Mouse (Mus musculus): ENCODE results near the gene Zbtb25. TPM values are rescaled to one million over a fixed set of nuclear protein-coding genes. Genes with fewer than 3 reads are reported as not detected.

Gene Zbtb25
- polyA plus RNA-seq, 1 experiment from 2014 or later: 4.4 TPM

DNA sequence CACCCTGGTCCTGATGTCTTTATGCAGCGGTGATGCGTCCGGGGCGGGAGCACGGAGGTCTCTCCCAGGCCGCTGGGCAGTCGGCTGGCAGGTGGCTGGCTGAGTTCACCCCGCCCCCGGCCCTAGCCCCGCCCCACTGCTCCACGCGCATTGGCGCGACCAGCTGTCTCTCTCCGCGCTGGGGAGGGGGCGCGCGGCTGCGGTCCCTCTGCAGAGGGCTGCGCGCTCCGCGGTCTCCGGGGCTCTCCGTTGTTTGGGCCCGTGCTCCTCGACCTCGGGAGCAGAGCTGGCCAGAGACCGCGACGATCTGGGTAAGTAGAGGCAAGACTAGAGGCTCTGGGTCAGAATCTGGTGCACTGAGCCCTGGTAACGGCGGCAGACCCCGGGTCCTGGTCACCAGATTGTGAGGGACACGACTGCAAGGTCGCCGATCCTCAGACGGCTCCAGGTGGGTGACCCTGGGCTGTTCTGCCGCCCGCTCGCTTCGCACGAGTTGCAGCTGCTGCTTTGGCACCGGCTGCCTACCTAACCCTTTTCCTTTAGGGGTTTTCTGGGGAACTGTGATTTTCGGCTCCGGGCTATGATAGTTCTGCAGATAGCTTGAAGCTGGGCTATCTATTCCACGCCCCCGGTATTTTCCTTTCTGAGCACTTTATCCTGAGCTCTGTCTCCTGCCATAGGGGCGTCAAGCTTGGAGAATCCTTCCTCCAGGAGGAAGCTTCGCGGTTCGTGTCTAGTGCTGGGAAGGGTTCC lies 44.5 kb downstream of the Zbtb25 start, which contains the start of gene Akap5:
Gene Akap5, plus strand, starts transcription at position 213 of the 753 bp plus-strand sequence.
- peaks cover 8% of the 10 kb centered on the region for H3K4me1 ChIP-seq (ENCODE audit: insufficient read depth)
- DNase-seq: peak; percentile 64

DNA sequence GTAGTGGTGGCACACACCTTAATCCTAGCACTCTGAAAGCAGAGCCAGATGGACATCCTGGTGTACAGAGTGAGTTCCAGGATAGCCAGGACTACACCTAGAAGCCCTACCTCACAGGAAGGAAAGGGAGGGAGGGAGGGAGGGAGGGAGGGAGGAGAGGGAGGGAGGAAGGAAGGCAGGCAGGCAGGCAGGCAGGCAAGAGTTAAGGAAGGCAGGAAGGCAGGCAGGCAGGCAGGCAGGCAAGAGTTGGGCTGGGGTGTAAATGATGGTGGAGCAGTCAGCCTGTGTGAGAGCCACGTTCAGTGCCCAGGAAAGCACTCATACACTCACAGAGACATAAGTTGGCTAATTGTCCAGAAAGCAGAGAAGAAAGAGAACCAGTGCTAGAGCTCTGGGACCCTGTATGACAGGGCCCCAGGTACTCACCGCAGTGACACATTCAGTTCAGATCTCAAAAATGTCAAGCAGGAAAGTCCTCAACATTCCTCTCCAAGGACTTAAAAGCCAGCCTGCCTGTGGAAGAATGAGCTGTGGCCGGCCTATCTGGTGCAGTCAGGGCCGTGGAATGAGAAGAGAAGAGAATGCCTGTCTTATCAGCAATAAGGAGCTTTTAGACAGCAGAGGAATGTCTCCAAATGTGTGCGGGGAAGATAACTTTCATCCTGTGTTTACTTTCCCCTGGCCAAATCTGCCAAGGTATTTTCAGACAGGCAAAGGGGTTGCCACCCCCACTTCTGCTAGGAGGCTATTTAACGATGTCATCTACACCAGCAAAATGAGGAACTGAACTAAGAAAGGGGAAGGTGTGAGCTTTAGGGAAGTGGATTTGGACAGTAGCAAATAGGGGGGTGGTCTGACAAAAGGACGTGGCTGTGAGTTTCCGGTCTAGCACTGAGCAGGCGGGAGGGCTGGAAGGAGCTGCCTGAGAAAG lies 50.9 kb downstream of the Zbtb25 start:
- no peaks in the 10 kb centered on the region for H3K9me3 ChIP-seq (ENCODE audit: low read length)
- H3K4me3 ChIP-seq (ENCODE audit: low read depth, low read length): 0 out of 2 replicates have a peak overlapping the region, but pooled peaks have one; percentile 9
- 14% methylated on average over 9 of the region's 9 CpGs for WGBS (ENCODE audit: insufficient replicate concordance)
- DNase-seq (peak; percentile 52), ATAC-seq (peak; percentile 87)
- peaks cover 17% of the 10 kb centered on the region for H3K4me1 ChIP-seq (ENCODE audit: insufficient read depth)
- TF ChIP-seq EP300 (IDR thresholded peaks at IDR 0.05; ENCODE audit: low read depth) (peak; percentile 91), CTCF (IDR thresholded peaks at IDR 0.05; ENCODE audit: low read depth) (no peak)
- no peaks in the 10 kb centered on the region for H3K27me3 ChIP-seq (ENCODE audit: insufficient read depth, low read length)
- H3K36me3 ChIP-seq (replicated peaks; ENCODE audit: insufficient read depth, low read length): peaks cover 42% of the 10 kb centered on the region
- peak overlapping the region; percentile 37 for H3K9ac ChIP-seq (replicated peaks)
- H3K27ac ChIP-seq (ENCODE audit: low read depth): peak overlapping the region; percentile 81
- H3K4me2 ChIP-seq (ENCODE audit: low read depth, low read length): peak overlapping the region; percentile 59

More for the DNA sequence above, 44.5 kb downstream of the Zbtb25 start, which contains the start of gene Akap5:
- peaks cover 22% of the 10 kb centered on the region for H3K36me3 ChIP-seq (replicated peaks; ENCODE audit: insufficient read depth, low read length)
- no peaks in the 10 kb centered on the region for H3K9me3 ChIP-seq (ENCODE audit: low read length)
- peak within 1 kb of the TSS; percentile 46 for H3K4me3 ChIP-seq (ENCODE audit: low read depth, low read length)
- peak; percentile 73 for ATAC-seq
- no peak for TF ChIP-seq CTCF (IDR thresholded peaks at IDR 0.05; ENCODE audit: low read depth)
- TF ChIP-seq EP300 (IDR thresholded peaks at IDR 0.05; ENCODE audit: low read depth): no peak
- 4% methylated on average over 53 of the region's 53 CpGs for WGBS (ENCODE audit: insufficient replicate concordance)
- peak within 1 kb of the TSS; percentile 79 for H3K4me2 ChIP-seq (ENCODE audit: low read depth, low read length)
- peak within 1 kb of the TSS; percentile 43; the same call in 1 of the 2 replicates for H3K9ac ChIP-seq (replicated peaks)
- H3K27ac ChIP-seq (ENCODE audit: low read depth): no peak within 1 kb of the TSS
- no peaks in the 10 kb centered on the region for H3K27me3 ChIP-seq (ENCODE audit: insufficient read depth, low read length)

DNA sequence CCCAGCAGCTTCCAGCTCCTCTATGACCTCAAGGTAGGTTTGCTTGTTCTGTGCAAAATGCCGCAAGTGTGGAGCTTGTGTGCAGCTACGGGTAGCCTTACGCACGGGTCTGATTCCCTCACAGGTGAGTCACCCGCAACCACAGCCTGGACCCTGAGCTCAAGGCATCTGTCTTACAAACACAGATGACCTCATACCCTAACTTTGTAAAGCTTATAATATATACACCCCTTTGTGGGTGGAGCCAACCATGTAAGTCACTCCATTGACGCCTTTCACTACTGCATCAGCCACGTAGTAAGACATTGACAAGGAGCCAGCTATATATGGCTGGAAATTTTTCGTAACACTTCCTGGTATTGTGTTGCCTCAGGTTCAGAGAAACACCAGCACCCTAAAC lies 57.5 kb downstream of the Zbtb25 start:
- H3K27me3 ChIP-seq (ENCODE audit: insufficient read depth, low read length): no peaks in the 10 kb centered on the region
- H3K36me3 ChIP-seq (replicated peaks; ENCODE audit: insufficient read depth, low read length): peaks cover 55% of the 10 kb centered on the region
- H3K4me3 ChIP-seq (ENCODE audit: low read depth, low read length): no peak overlapping the region
- peaks cover 11% of the 10 kb centered on the region for H3K4me1 ChIP-seq (ENCODE audit: insufficient read depth)
- no peaks in the 10 kb centered on the region for H3K9me3 ChIP-seq (ENCODE audit: low read length)
- no peak for TF ChIP-seq EP300 (IDR thresholded peaks at IDR 0.05; ENCODE audit: low read depth)
- TF ChIP-seq CTCF (IDR thresholded peaks at IDR 0.05; ENCODE audit: low read depth): no peak
- peak; percentile 71 for ATAC-seq
- no peak overlapping the region for H3K4me2 ChIP-seq (ENCODE audit: low read depth, low read length)
- no peak overlapping the region; the same call in 1 of the 2 replicates for H3K9ac ChIP-seq (replicated peaks)
- DNase-seq: no peak
- 75% methylated on average over 8 of the region's 8 CpGs for WGBS (ENCODE audit: insufficient replicate concordance)
- peak overlapping the region; percentile 71 for H3K27ac ChIP-seq (ENCODE audit: low read depth)

DNA sequence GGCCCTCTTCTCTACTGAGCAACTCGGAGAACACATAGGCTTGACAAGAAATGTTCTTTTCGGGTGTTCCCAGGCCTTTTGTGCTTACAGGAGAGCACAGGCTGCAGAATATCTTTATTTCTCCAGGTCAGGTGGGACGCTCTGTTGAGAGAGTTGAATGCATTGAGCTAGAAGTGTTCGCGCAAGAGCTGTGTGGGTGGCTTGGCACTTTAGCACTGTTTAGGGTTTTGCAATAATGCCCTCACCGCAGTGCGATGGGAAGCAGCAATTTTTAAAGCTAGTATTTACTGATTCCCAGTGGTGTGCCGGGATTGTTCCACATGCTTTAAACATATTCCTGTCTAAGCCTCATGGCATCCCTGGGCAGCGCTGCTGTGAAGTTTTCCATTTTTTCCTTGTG lies 58.2 kb downstream of the Zbtb25 start:
- TF ChIP-seq EP300 (IDR thresholded peaks at IDR 0.05; ENCODE audit: low read depth) (no peak), CTCF (IDR thresholded peaks at IDR 0.05; ENCODE audit: low read depth) (no peak)

DNA sequence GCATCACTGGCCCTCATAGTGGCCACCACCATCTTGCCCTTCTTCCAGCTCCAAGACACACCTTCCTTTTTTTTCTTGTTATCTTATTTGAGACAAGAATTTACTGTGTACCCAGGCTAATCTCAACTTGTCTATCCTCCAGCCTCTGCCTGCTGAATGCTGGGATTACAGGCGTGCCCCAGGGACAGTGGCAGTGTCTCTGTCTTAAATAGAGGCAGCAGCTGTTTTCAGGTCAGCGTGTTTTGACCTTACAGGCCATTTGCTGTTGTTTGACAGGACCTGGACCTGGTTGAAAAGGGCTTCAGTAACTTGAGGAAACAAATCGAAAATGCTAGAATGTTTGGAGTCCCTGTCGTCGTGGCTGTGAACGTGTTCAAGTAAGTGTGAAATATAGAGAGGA lies 58.8 kb downstream of the Zbtb25 start:
- no peak for ATAC-seq
- 75% methylated on average over 6 of the region's 6 CpGs for WGBS (ENCODE audit: insufficient replicate concordance)
- no peak for DNase-seq
- Histone ChIP-seq H3K4me3 (ENCODE audit: low read depth, low read length) (no peak overlapping the region), H3K9ac (replicated peaks) (no peak overlapping the region), H3K4me1 (ENCODE audit: insufficient read depth) (peaks cover 11% of the 10 kb centered on the region), H3K27me3 (ENCODE audit: insufficient read depth, low read length) (no peaks in the 10 kb centered on the region), H3K9me3 (ENCODE audit: low read length) (no peaks in the 10 kb centered on the region), H3K4me2 (ENCODE audit: low read depth, low read length) (no peak overlapping the region), H3K27ac (ENCODE audit: low read depth) (peak overlapping the region; percentile 71), H3K36me3 (replicated peaks; ENCODE audit: insufficient read depth, low read length) (peaks cover 62% of the 10 kb centered on the region)
- no peak for TF ChIP-seq CTCF (IDR thresholded peaks at IDR 0.05; ENCODE audit: low read depth)
- no peak for TF ChIP-seq EP300 (IDR thresholded peaks at IDR 0.05; ENCODE audit: low read depth)

More for the DNA sequence above, 58.2 kb downstream of the Zbtb25 start:
- H3K27ac ChIP-seq (ENCODE audit: low read depth): peak overlapping the region; percentile 71
- H3K9ac ChIP-seq (replicated peaks): no peak overlapping the region
- no peak overlapping the region for H3K4me3 ChIP-seq (ENCODE audit: low read depth, low read length)
- H3K9me3 ChIP-seq (ENCODE audit: low read length): no peaks in the 10 kb centered on the region
- H3K4me1 ChIP-seq (ENCODE audit: insufficient read depth): peaks cover 11% of the 10 kb centered on the region
- H3K36me3 ChIP-seq (replicated peaks; ENCODE audit: insufficient read depth, low read length): peaks cover 61% of the 10 kb centered on the region
- H3K27me3 ChIP-seq (ENCODE audit: insufficient read depth, low read length): no peaks in the 10 kb centered on the region
- DNase-seq (peak; percentile 25), ATAC-seq (peak; percentile 84)
- H3K4me2 ChIP-seq (ENCODE audit: low read depth, low read length): no peak overlapping the region
- 70% methylated on average over 9 of the region's 9 CpGs for WGBS (ENCODE audit: insufficient replicate concordance)

DNA sequence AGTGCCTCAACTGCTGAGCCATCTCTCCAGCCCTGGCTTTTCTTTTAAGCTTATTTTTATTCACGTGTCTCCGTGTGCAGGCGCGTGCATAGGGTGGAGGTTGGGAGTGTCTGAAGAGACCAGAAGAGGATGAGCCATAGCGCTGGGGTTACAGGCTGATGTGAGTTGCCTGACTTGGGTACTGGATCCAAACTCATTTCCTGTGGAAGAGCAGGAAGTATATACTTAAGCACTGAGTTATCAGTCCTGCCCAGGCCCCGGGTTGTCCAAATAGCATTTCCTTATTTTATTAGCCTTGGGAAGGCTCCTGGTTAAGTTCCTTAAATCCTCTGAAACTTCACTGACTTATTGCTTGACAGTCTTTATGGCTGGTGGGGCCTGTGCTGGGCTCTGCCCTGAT lies 59.4 kb downstream of the Zbtb25 start:
- DNase-seq: no peak
- WGBS (ENCODE audit: insufficient replicate concordance): 57% methylated on average over 6 of the region's 6 CpGs
- no peak for ATAC-seq
- Histone ChIP-seq H3K9me3 (ENCODE audit: low read length) (no peaks in the 10 kb centered on the region), H3K4me2 (ENCODE audit: low read depth, low read length) (no peak overlapping the region), H3K4me1 (ENCODE audit: insufficient read depth) (peaks cover 11% of the 10 kb centered on the region), H3K9ac (replicated peaks) (no peak overlapping the region), H3K4me3 (ENCODE audit: low read depth, low read length) (no peak overlapping the region), H3K27ac (ENCODE audit: low read depth) (no peak overlapping the region), H3K36me3 (replicated peaks; ENCODE audit: insufficient read depth, low read length) (peaks cover 55% of the 10 kb centered on the region), H3K27me3 (ENCODE audit: insufficient read depth, low read length) (no peaks in the 10 kb centered on the region)
- no peak for TF ChIP-seq CTCF (IDR thresholded peaks at IDR 0.05; ENCODE audit: low read depth)
- 0 out of 2 replicates have a peak, but pooled peaks have one; percentile 12 for TF ChIP-seq EP300 (IDR thresholded peaks at IDR 0.05; ENCODE audit: low read depth)
